Mouse (Mus musculus) lung, adult 2 months (tissue): ENCODE measurements around the gene Sorl1. TPM values are rescaled to one million over a fixed set of nuclear protein-coding genes. Genes with fewer than 3 reads are reported as not detected.
A peak's percentile ranks its signal among the peaks of the same experiment; 100 is the strongest.

ENCODE experiments used
- DNase-seq: peaks from one replicate; pipeline ENCODE4 v3.0.0; 2022
- H3K4me1 ChIP-seq: fragments of 200-500 bp; 2 replicates; pipeline ENCODE4 v1.6.1; 2011; ENCODE audit warnings: low read length; ENCODE audit not compliant: control insufficient read depth, insufficient read depth
- H3K4me3 ChIP-seq: fragments of 200-500 bp; replicated peaks from 2 replicates; pipeline ENCODE3; 2011; ENCODE audit warnings: low read depth, mild to moderate bottlenecking, control low read depth, low read length; ENCODE audit errors: extremely low read depth
- CTCF ChIP-seq: fragments of 200-500 bp; IDR thresholded peaks from 2 replicates; pipeline ENCODE4 v1.5.1; 2011; ENCODE audit warnings: mild to moderate bottlenecking, low read length, control low read depth; ENCODE audit not compliant: insufficient read depth
- POLR2A ChIP-seq: fragments of 200-500 bp; IDR thresholded peaks from 2 replicates; pipeline ENCODE4 v1.6.1; 2011; ENCODE audit warnings: low read depth, mild to moderate bottlenecking, control low read depth, low read length, borderline replicate concordance; ENCODE audit errors: extremely low read depth
- WGBS: fragments of 180-500 bp; shearing (Covaris S2); methylation state at CpG from one replicate; pipeline ENCODE4 v1.1.7; 2018; 5-methylcytosine and 5-hydroxymethylcytosine counted together
- polyA plus RNA-seq: library from polyadenylated mRNA; depleted of rRNA; stranded (reverse); fragments of >200 nt; gene quantifications from 2 replicates; pipeline ENCODE4 v1.2.3, GENCODE M21; 2012

Sorl1 gene
- polyA plus RNA-seq, 1 experiment, result 77.9 TPM

- peaks cover 14% of the 10 kb centered on the region for H3K4me1 ChIP-seq
- DNase-seq, result peak; percentile 61
- no peak overlapping the region for H3K4me3 ChIP-seq
- TF ChIP-seq POLR2A (no peak), CTCF (no peak)
- WGBS, result 37% methylated on average over 9 of the region's 9 CpGs
Measured at GRCm38 (mm10) chr9:42109837-42110451, 14.2 kb downstream of the Sorl1 start.

GRCm38 (mm10) chr9:42109131-42109530 is 15.0 kb downstream of the Sorl1 start:
- Histone ChIP-seq H3K4me1 (peaks cover 11% of the 10 kb centered on the region), H3K4me3 (no peak overlapping the region)
- TF ChIP-seq CTCF, result no peak
- TF ChIP-seq POLR2A, result no peak
- 39% methylated on average over 5 of the region's 5 CpGs for WGBS
- DNase-seq, result no peak

GRCm38 (mm10) chr9:42108369-42108951 is 15.6 kb downstream of the Sorl1 start:
- TF ChIP-seq CTCF (no peak), POLR2A (no peak)
- H3K4me1 ChIP-seq, result peaks cover 13% of the 10 kb centered on the region
- H3K4me3 ChIP-seq, result no peak overlapping the region
- WGBS, result 40% methylated on average over 6 of the region's 6 CpGs
- peak; percentile 74 for DNase-seq

GRCm38 (mm10) chr9:42107062-42107461 is 17.0 kb downstream of the Sorl1 start:
- WGBS, result 90% methylated on average over 10 of the region's 10 CpGs
- TF ChIP-seq CTCF (no peak), POLR2A (no peak)
- no peak for DNase-seq
- Histone ChIP-seq H3K4me3 (no peak overlapping the region), H3K4me1 (peaks cover 12% of the 10 kb centered on the region)

- Histone ChIP-seq H3K4me3 (no peak overlapping the region), H3K4me1 (peaks cover 15% of the 10 kb centered on the region)
- WGBS, result 86% methylated on average over 7 of the region's 7 CpGs
- DNase-seq, result no peak
- no peak for TF ChIP-seq CTCF
- no peak for TF ChIP-seq POLR2A
Measured at GRCm38 (mm10) chr9:42106305-42106704, 17.8 kb downstream of the Sorl1 start.

- Histone ChIP-seq H3K4me3 (no peak overlapping the region), H3K4me1 (peaks cover 15% of the 10 kb centered on the region)
- TF ChIP-seq CTCF (no peak), POLR2A (no peak)
- no peak for DNase-seq
- 47% methylated on average over 7 of the region's 7 CpGs for WGBS
Measured at GRCm38 (mm10) chr9:42103546-42103945, 20.6 kb downstream of the Sorl1 start.

GRCm38 (mm10) chr9:42102013-42102412 is 22.1 kb downstream of the Sorl1 start:
- Histone ChIP-seq H3K4me3 (no peak overlapping the region), H3K4me1 (peaks cover 6% of the 10 kb centered on the region; the same call in 1 of the 2 replicates)
- WGBS, result 35% methylated on average over 6 of the region's 6 CpGs
- no peak for TF ChIP-seq CTCF
- no peak for TF ChIP-seq POLR2A
- DNase-seq, result no peak

- 75% methylated on average over 7 of the region's 7 CpGs for WGBS
- Histone ChIP-seq H3K4me1 (peaks cover 6% of the 10 kb centered on the region; the same call in 1 of the 2 replicates), H3K4me3 (no peak overlapping the region)
- TF ChIP-seq POLR2A (no peak), CTCF (no peak)
- DNase-seq, result no peak
Measured at GRCm38 (mm10) chr9:42101266-42101665, 22.8 kb downstream of the Sorl1 start.

GRCm38 (mm10) chr9:42100618-42101210 is 23.4 kb downstream of the Sorl1 start:
- 72% methylated on average over 9 of the region's 9 CpGs for WGBS
- no peak for DNase-seq
- no peak overlapping the region for H3K4me3 ChIP-seq
- TF ChIP-seq CTCF (no peak), POLR2A (no peak)
- H3K4me1 ChIP-seq, result peaks cover 6% of the 10 kb centered on the region; the same call in 1 of the 2 replicates

GRCm38 (mm10) chr9:42098474-42099121 is 25.5 kb downstream of the Sorl1 start:
- DNase-seq, result no peak
- WGBS, result 67% methylated on average over 5 of the region's 5 CpGs

More at GRCm38 (mm10) chr9:42098474-42099121, 25.5 kb downstream of the Sorl1 start:
- Histone ChIP-seq H3K4me3 (no peak overlapping the region), H3K4me1 (peaks cover 6% of the 10 kb centered on the region; the same call in 1 of the 2 replicates)
- TF ChIP-seq CTCF (no peak), POLR2A (no peak)
